Mouse (Mus musculus): ENCODE results near the gene Col12a1. TPM values are rescaled to one million over a fixed set of nuclear protein-coding genes. Genes with fewer than 3 reads are reported as not detected.
"Not testable (repeated sequence)": the region's sequence is repeated elsewhere in the genome, so short reads cannot be mapped to it uniquely, and the experiment has no call there.

The Col12a1 gene
- polyA plus RNA-seq, 1 experiment from 2014 or later: 25.7 TPM

GRCm38 (mm10) chr9:79686049-79686448, 32.6 kb downstream of the Col12a1 start:
- no peaks in the 10 kb centered on the region for H3K4me1 ChIP-seq (ENCODE audit: control insufficient read depth, insufficient read depth, low read length)
- no peaks in the 10 kb centered on the region for H3K36me3 ChIP-seq (ENCODE audit: control insufficient read depth, insufficient read depth, low read length)
- WGBS: 77% methylated on average over 1 of the region's 1 CpGs
- no peak overlapping the region for H3K9ac ChIP-seq (ENCODE audit: low read length)
- no peaks in the 10 kb centered on the region for H3K9me3 ChIP-seq (ENCODE audit: control insufficient read depth, low read length)
- H3K27me3 ChIP-seq (ENCODE audit: control insufficient read depth, insufficient read depth, low read length): no peaks in the 10 kb centered on the region
- DNase-seq (ENCODE audit: low spot score) (no peak), ATAC-seq (ENCODE audit: insufficient number of reproducible peaks, low FRiP score, low TSS enrichment, low read depth) (no peak)
- no peak overlapping the region for H3K27ac ChIP-seq (replicated peaks; ENCODE audit: low read depth, low read length)
- no peak overlapping the region for H3K4me2 ChIP-seq (ENCODE audit: low read depth, severe bottlenecking)
- H3K4me3 ChIP-seq (ENCODE audit: low read depth, low read length): no peak overlapping the region

GRCm38 (mm10) chr9:79680453-79681240, 38.0 kb downstream of the Col12a1 start:
- DNase-seq (ENCODE audit: low spot score) (no peak), ATAC-seq (ENCODE audit: insufficient number of reproducible peaks, low FRiP score, low TSS enrichment, low read depth) (no peak)
- no peak overlapping the region for H3K4me2 ChIP-seq (ENCODE audit: low read depth, severe bottlenecking)
- no peaks in the 10 kb centered on the region for H3K36me3 ChIP-seq (ENCODE audit: control insufficient read depth, insufficient read depth, low read length)
- H3K4me3 ChIP-seq (ENCODE audit: low read depth, low read length): no peak overlapping the region
- H3K4me1 ChIP-seq (ENCODE audit: control insufficient read depth, insufficient read depth, low read length): no peaks in the 10 kb centered on the region
- 67% methylated on average over 4 of the region's 4 CpGs for WGBS
- H3K27ac ChIP-seq (replicated peaks; ENCODE audit: low read depth, low read length): no peak overlapping the region
- H3K9ac ChIP-seq (ENCODE audit: low read length): no peak overlapping the region
- no peaks in the 10 kb centered on the region for H3K9me3 ChIP-seq (ENCODE audit: control insufficient read depth, low read length)
- H3K27me3 ChIP-seq (ENCODE audit: control insufficient read depth, insufficient read depth, low read length): no peaks in the 10 kb centered on the region

GRCm38 (mm10) chr9:79668806-79669205, 49.8 kb downstream of the Col12a1 start:
- H3K4me2 ChIP-seq (ENCODE audit: low read depth, severe bottlenecking); H3K4me3 ChIP-seq (ENCODE audit: low read depth, low read length); H3K9ac ChIP-seq (ENCODE audit: low read length); H3K27ac ChIP-seq (replicated peaks; ENCODE audit: low read depth, low read length); DNase-seq (ENCODE audit: low spot score); H3K27me3 ChIP-seq (ENCODE audit: control insufficient read depth, insufficient read depth, low read length); H3K4me1 ChIP-seq (ENCODE audit: control insufficient read depth, insufficient read depth, low read length); ATAC-seq (ENCODE audit: insufficient number of reproducible peaks, low FRiP score, low TSS enrichment, low read depth); H3K36me3 ChIP-seq (ENCODE audit: control insufficient read depth, insufficient read depth, low read length); H3K9me3 ChIP-seq (ENCODE audit: control insufficient read depth, low read length): not testable (repeated sequence)
- WGBS: 86% methylated on average over 1 of the region's 1 CpGs

- 70% methylated on average over 16 of the region's 16 CpGs for WGBS
- no peak overlapping the region for H3K9ac ChIP-seq (ENCODE audit: low read length)
- DNase-seq (ENCODE audit: low spot score) (no peak), ATAC-seq (ENCODE audit: insufficient number of reproducible peaks, low FRiP score, low TSS enrichment, low read depth) (no peak)
- no peak overlapping the region for H3K4me3 ChIP-seq (ENCODE audit: low read depth, low read length)
- H3K27ac ChIP-seq (replicated peaks; ENCODE audit: low read depth, low read length): no peak overlapping the region
- H3K36me3 ChIP-seq (ENCODE audit: control insufficient read depth, insufficient read depth, low read length): no peaks in the 10 kb centered on the region
- no peaks in the 10 kb centered on the region for H3K4me1 ChIP-seq (ENCODE audit: control insufficient read depth, insufficient read depth, low read length)
- H3K27me3 ChIP-seq (ENCODE audit: control insufficient read depth, insufficient read depth, low read length): no peaks in the 10 kb centered on the region
- H3K9me3 ChIP-seq (ENCODE audit: control insufficient read depth, low read length): no peaks in the 10 kb centered on the region
- no peak overlapping the region for H3K4me2 ChIP-seq (ENCODE audit: low read depth, severe bottlenecking)
These were observed 65.1 kb downstream of the Col12a1 start for GRCm38 (mm10) chr9:79653327-79654150.

- WGBS: 85% methylated on average over 9 of the region's 9 CpGs
- Histone ChIP-seq H3K4me2 (ENCODE audit: low read depth, severe bottlenecking) (no peak overlapping the region), H3K27me3 (ENCODE audit: control insufficient read depth, insufficient read depth, low read length) (no peaks in the 10 kb centered on the region), H3K4me3 (ENCODE audit: low read depth, low read length) (no peak overlapping the region), H3K4me1 (ENCODE audit: control insufficient read depth, insufficient read depth, low read length) (no peaks in the 10 kb centered on the region), H3K36me3 (ENCODE audit: control insufficient read depth, insufficient read depth, low read length) (no peaks in the 10 kb centered on the region), H3K9me3 (ENCODE audit: control insufficient read depth, low read length) (no peaks in the 10 kb centered on the region), H3K27ac (replicated peaks; ENCODE audit: low read depth, low read length) (no peak overlapping the region), H3K9ac (ENCODE audit: low read length) (no peak overlapping the region)
- ATAC-seq (ENCODE audit: insufficient number of reproducible peaks, low FRiP score, low TSS enrichment, low read depth) (no peak), DNase-seq (ENCODE audit: low spot score) (no peak)
These were observed 70.0 kb downstream of the Col12a1 start for GRCm38 (mm10) chr9:79648587-79648986.

- Histone ChIP-seq H3K4me3 (ENCODE audit: low read depth, low read length) (no peak overlapping the region), H3K9ac (ENCODE audit: low read length) (no peak overlapping the region), H3K9me3 (ENCODE audit: control insufficient read depth, low read length) (no peaks in the 10 kb centered on the region), H3K4me1 (ENCODE audit: control insufficient read depth, insufficient read depth, low read length) (no peaks in the 10 kb centered on the region), H3K36me3 (ENCODE audit: control insufficient read depth, insufficient read depth, low read length) (no peaks in the 10 kb centered on the region), H3K27me3 (ENCODE audit: control insufficient read depth, insufficient read depth, low read length) (no peaks in the 10 kb centered on the region), H3K4me2 (ENCODE audit: low read depth, severe bottlenecking) (no peak overlapping the region), H3K27ac (replicated peaks; ENCODE audit: low read depth, low read length) (no peak overlapping the region)
- WGBS: 53% methylated on average over 3 of the region's 3 CpGs
- no peak for DNase-seq (ENCODE audit: low spot score)
- ATAC-seq (ENCODE audit: insufficient number of reproducible peaks, low FRiP score, low TSS enrichment, low read depth): no peak
These were observed 72.9 kb downstream of the Col12a1 start for GRCm38 (mm10) chr9:79645757-79646156.

GRCm38 (mm10) chr9:79639430-79640090, 79.1 kb downstream of the Col12a1 start:
- Histone ChIP-seq H3K4me1 (ENCODE audit: control insufficient read depth, insufficient read depth, low read length) (no peaks in the 10 kb centered on the region), H3K27me3 (ENCODE audit: control insufficient read depth, insufficient read depth, low read length) (no peaks in the 10 kb centered on the region), H3K4me2 (ENCODE audit: low read depth, severe bottlenecking) (no peak overlapping the region), H3K36me3 (ENCODE audit: control insufficient read depth, insufficient read depth, low read length) (no peaks in the 10 kb centered on the region), H3K27ac (replicated peaks; ENCODE audit: low read depth, low read length) (no peak overlapping the region), H3K9ac (ENCODE audit: low read length) (no peak overlapping the region), H3K9me3 (ENCODE audit: control insufficient read depth, low read length) (no peaks in the 10 kb centered on the region), H3K4me3 (ENCODE audit: low read depth, low read length) (no peak overlapping the region)
- ATAC-seq (ENCODE audit: insufficient number of reproducible peaks, low FRiP score, low TSS enrichment, low read depth) (no peak), DNase-seq (ENCODE audit: low spot score) (no peak)
- 79% methylated on average over 11 of the region's 11 CpGs for WGBS

GRCm38 (mm10) chr9:79637879-79638278, 80.8 kb downstream of the Col12a1 start:
- no peak overlapping the region for H3K9ac ChIP-seq (ENCODE audit: low read length)
- WGBS: 64% methylated on average over 4 of the region's 4 CpGs
- H3K27ac ChIP-seq (replicated peaks; ENCODE audit: low read depth, low read length): no peak overlapping the region
- ATAC-seq (ENCODE audit: insufficient number of reproducible peaks, low FRiP score, low TSS enrichment, low read depth): no peak
- DNase-seq (ENCODE audit: low spot score): no peak
- H3K27me3 ChIP-seq (ENCODE audit: control insufficient read depth, insufficient read depth, low read length): no peaks in the 10 kb centered on the region
- no peaks in the 10 kb centered on the region for H3K36me3 ChIP-seq (ENCODE audit: control insufficient read depth, insufficient read depth, low read length)
- H3K4me1 ChIP-seq (ENCODE audit: control insufficient read depth, insufficient read depth, low read length): no peaks in the 10 kb centered on the region
- H3K9me3 ChIP-seq (ENCODE audit: control insufficient read depth, low read length): no peaks in the 10 kb centered on the region
- no peak overlapping the region for H3K4me2 ChIP-seq (ENCODE audit: low read depth, severe bottlenecking)
- H3K4me3 ChIP-seq (ENCODE audit: low read depth, low read length): no peak overlapping the region
